Mouse (Mus musculus) kidney, postnatal 14 days (tissue): ENCODE data around the gene Olfml2a.
"Not testable (repeated sequence)": the region's sequence is repeated elsewhere in the genome, so short reads cannot be mapped to it uniquely, and the experiment has no call there.

Experiments used
- DNase-seq: peaks from one replicate; pipeline ENCODE4 v3.0.0; 2022; ENCODE audit warnings: mixed read lengths

The Olfml2a gene

GRCm38 (mm10) chr2:38987803-38988510, 56.2 kb downstream of the Olfml2a start:
- DNase-seq: no peak

GRCm38 (mm10) chr2:38988929-38989328, 57.2 kb downstream of the Olfml2a start:
- no peak for DNase-seq

- DNase-seq: no peak
Observed at GRCm38 (mm10) chr2:38992004-38992403, 60.2 kb downstream of the Olfml2a start.

- DNase-seq: peak; percentile 65
Observed at GRCm38 (mm10) chr2:38992452-38992851, 60.7 kb downstream of the Olfml2a start.

GRCm38 (mm10) chr2:38997386-38998374, 65.9 kb downstream of the Olfml2a start, which contains the start of gene Wdr38:
Gene Wdr38, plus strand, starts transcription at chr2:38997476.
- DNase-seq: peak; percentile 91

GRCm38 (mm10) chr2:38999381-38999780, 67.6 kb downstream of the Olfml2a start:
- DNase-seq: no peak

GRCm38 (mm10) chr2:38999910-39000586, 68.3 kb downstream of the Olfml2a start:
- DNase-seq: no peak

- DNase-seq: no peak
Observed at GRCm38 (mm10) chr2:39000587-39000919, 68.8 kb downstream of the Olfml2a start.

GRCm38 (mm10) chr2:39001866-39002265, 70.1 kb downstream of the Olfml2a start:
- DNase-seq: peak; percentile 32

GRCm38 (mm10) chr2:39003106-39003505, 71.3 kb downstream of the Olfml2a start:
- no peak for DNase-seq

GRCm38 (mm10) chr2:39003512-39003911, 71.7 kb downstream of the Olfml2a start:
- no peak for DNase-seq

- peak; percentile 26 for DNase-seq
Observed at GRCm38 (mm10) chr2:39004372-39004771, 72.6 kb downstream of the Olfml2a start.

GRCm38 (mm10) chr2:39004880-39005435, 73.2 kb downstream of the Olfml2a start, which contains the start of gene Arpc5l:
Gene Arpc5l, plus strand, starts transcription at chr2:39005348.
- peak; percentile 95 for DNase-seq

- peak; percentile 56 for DNase-seq
Observed at GRCm38 (mm10) chr2:39005574-39006079, 73.8 kb downstream of the Olfml2a start, which contains the start of gene Rpl35. Gene Rpl35, minus strand, starts transcription at chr2:39005624.

GRCm38 (mm10) chr2:39006149-39006730, 74.5 kb downstream of the Olfml2a start:
- DNase-seq: no peak

- peak; percentile 95 for DNase-seq
Observed at GRCm38 (mm10) chr2:39007865-39008264, 76.1 kb downstream of the Olfml2a start.

- DNase-seq: no peak
Observed at GRCm38 (mm10) chr2:39008350-39008851, 76.6 kb downstream of the Olfml2a start.

GRCm38 (mm10) chr2:39008954-39009365, 77.2 kb downstream of the Olfml2a start:
- peak; percentile 56 for DNase-seq

- not testable (repeated sequence) for DNase-seq
Observed at GRCm38 (mm10) chr2:39010144-39010543, 78.4 kb downstream of the Olfml2a start.

GRCm38 (mm10) chr2:39011264-39011663, 79.5 kb downstream of the Olfml2a start:
- no peak for DNase-seq

- DNase-seq: no peak
Observed at GRCm38 (mm10) chr2:39011971-39012370, 80.2 kb downstream of the Olfml2a start.
